Mouse (Mus musculus) heart, embryonic 11.5 days (tissue): ENCODE data around the gene Zfp72. TPM values are rescaled to one million over a fixed set of nuclear protein-coding genes. Genes with fewer than 3 reads are reported as not detected.

Experiments
- microRNA counts: library from miRNA; unstranded; fragments of <30 nt; microRNA quantifications from one replicate; lab custom pipeline; 2015
- microRNA-seq: library from miRNA; unstranded; fragments of <30 nt; microRNA quantifications from one replicate; pipeline ENCODE4, GENCODE M21; 2016; ENCODE audit warnings: borderline number of aligned reads
- polyA plus RNA-seq: library from polyadenylated mRNA; unstranded; fragments of >200 nt; fragmentation: Nextera tagmentation; extraction: Ambion mirVana; gene quantifications from 2 replicates; pipeline ENCODE4 v1.2.1, GENCODE M21; 2014

The Zfp72 gene
- polyA plus RNA-seq, 1 experiment from 2014 or later: 4.4 TPM

MicroRNAs within 50 kb of the gene (microRNA counts, 519-probe panel; counts per million panel counts)
- 32.2 counts per million for microRNA mmu-miR-692 (lab: Ali Mortazavi, UCI)

Small RNA genes within 50 kb of the gene (microRNA-seq; reads per million reads assigned to microRNA genes)
- not detected for gene Mir692-3

Other genes starting within 250 kb of the Zfp72 start
- gene Exoc3, start 182.1 kb downstream of the Zfp72 start, polyA plus RNA-seq: 58.0 and 64.4 TPM in 2 replicates
- 0.70 and 0.76 TPM in 2 replicates for gene Ahrr, start 98.5 kb downstream of the Zfp72 start, polyA plus RNA-seq
- gene Pdcd6, start 73.3 kb downstream of the Zfp72 start, polyA plus RNA-seq: 102 and 103 TPM in 2 replicates
- 346 and 441 TPM in 2 replicates for gene Sdha, start 40.6 kb downstream of the Zfp72 start, polyA plus RNA-seq
- gene Ccdc127, start 40.5 kb downstream of the Zfp72 start, polyA plus RNA-seq: 51.8 and 55.5 TPM in 2 replicates
- gene Lrrc14b, start 26.8 kb downstream of the Zfp72 start, polyA plus RNA-seq: 0.60 and 1.3 TPM in 2 replicates
- 60.3 and 65.8 TPM in 2 replicates for gene Ftl1-ps1, start 8.9 kb upstream of the Zfp72 start, polyA plus RNA-seq
- 15.6 and 17.0 TPM in 2 replicates for gene Zfp825, start 103.2 kb upstream of the Zfp72 start, polyA plus RNA-seq
- 11.2 and 13.4 TPM in 2 replicates for gene Erap1, start 248.7 kb upstream of the Zfp72 start, polyA plus RNA-seq